Mouse (Mus musculus): ENCODE measurements around the gene Anxa8. TPM values are rescaled to one million over a fixed set of nuclear protein-coding genes. Genes with fewer than 3 reads are reported as not detected.

Gene Anxa8
- 0.14 TPM in 1 of 2 replicates, not detected in the other for polyA plus RNA-seq (2015; fragmentation: Nextera tagmentation; extraction: Ambion mirVana)

DNA sequence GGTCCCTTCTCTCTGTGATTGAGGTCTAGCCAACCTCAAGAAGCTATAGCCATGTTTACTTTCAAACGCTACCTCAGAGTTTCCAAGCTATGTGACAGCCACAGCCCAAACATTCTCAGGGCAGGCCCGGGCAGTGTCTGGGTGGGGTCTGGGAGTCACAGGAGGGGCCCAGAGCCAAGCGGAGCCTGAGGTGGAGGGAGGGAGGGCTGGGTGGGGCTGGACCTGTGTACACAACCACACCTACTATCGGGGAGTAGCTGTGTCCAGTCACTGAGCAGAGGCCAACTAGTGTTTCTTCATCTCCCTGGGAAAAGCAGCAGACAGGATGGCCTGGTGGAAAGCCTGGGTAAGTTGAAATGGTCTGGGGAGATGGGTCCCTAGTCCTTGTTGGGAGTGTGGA lies at the start of gene Anxa8:
Anxa8 (plus strand) TSS at position 251 of the 400 bp plus-strand sequence.
- Histone ChIP-seq H3K9ac (no peak within 1 kb of the TSS), H3K27me3 (no peaks in the 10 kb centered on the region), H3K27ac (no peak within 1 kb of the TSS), H3K9me3 (no peaks in the 10 kb centered on the region), H3K36me3 (no peaks in the 10 kb centered on the region), H3K4me2 (no peak within 1 kb of the TSS), H3K4me3 (no peak within 1 kb of the TSS), H3K4me1 (replicated peaks) (no peaks in the 10 kb centered on the region)
- no peak for ATAC-seq (ENCODE audit: low FRiP score)
- 68% methylated on average over 4 of the region's 4 CpGs for WGBS

DNA sequence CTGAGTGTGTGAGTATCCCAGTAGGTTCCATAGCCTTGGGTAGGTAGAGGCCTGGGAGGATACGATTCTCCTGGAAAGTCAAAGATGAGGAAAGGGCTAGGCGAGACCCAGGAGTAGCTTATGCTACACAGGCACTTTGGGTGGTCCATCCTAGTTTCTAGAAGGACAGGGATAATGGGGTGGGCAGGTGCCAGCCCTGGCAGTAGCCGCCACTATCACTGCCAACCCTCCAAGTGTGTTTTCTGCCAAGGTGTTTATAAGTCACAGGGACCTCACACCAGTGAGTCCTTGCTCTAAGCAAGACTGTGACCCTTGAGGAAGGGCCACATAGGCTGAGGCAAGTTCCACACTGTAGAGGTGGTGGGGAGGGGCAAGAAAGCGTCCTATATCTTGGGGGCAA lies 44.5 kb upstream of the Anxa8 start:
- H3K27me3 ChIP-seq = no peaks in the 10 kb centered on the region
- H3K36me3 ChIP-seq = no peaks in the 10 kb centered on the region
- no peak overlapping the region for H3K27ac ChIP-seq
- no peaks in the 10 kb centered on the region for H3K9me3 ChIP-seq
- H3K4me2 ChIP-seq = no peak overlapping the region
- H3K4me1 ChIP-seq (replicated peaks) = no peaks in the 10 kb centered on the region
- 81% methylated on average over 4 of the region's 4 CpGs for WGBS
- H3K4me3 ChIP-seq = no peak overlapping the region
- no peak overlapping the region for H3K9ac ChIP-seq
- ATAC-seq (ENCODE audit: low FRiP score) = no peak

DNA sequence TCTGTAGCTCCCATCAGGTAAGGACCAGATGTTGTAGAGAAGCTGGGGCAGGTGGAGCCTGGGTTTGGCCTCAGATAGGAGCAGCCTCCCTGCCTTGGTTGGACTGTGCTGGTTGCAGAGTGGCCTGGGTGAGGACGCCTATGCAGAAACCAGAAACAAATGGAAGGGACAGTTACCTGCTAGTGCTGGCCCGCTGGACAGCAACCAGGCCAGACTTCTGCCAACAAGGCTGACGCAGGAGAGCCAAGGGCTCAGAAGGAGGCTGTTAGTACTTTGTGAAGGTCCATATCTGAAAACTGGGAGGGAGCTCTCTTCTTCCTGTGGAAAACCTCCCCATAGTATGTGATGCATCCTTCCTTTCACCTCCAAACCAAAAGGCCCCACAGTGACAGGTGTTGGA lies 42.4 kb upstream of the Anxa8 start:
- no peak overlapping the region for H3K4me3 ChIP-seq
- no peaks in the 10 kb centered on the region for H3K27me3 ChIP-seq
- ATAC-seq (ENCODE audit: low FRiP score) = no peak
- WGBS = 78% methylated on average over 3 of the region's 3 CpGs
- no peaks in the 10 kb centered on the region for H3K9me3 ChIP-seq
- H3K9ac ChIP-seq = no peak overlapping the region
- H3K27ac ChIP-seq = no peak overlapping the region
- H3K4me1 ChIP-seq (replicated peaks) = no peaks in the 10 kb centered on the region
- no peak overlapping the region for H3K4me2 ChIP-seq
- no peaks in the 10 kb centered on the region for H3K36me3 ChIP-seq

DNA sequence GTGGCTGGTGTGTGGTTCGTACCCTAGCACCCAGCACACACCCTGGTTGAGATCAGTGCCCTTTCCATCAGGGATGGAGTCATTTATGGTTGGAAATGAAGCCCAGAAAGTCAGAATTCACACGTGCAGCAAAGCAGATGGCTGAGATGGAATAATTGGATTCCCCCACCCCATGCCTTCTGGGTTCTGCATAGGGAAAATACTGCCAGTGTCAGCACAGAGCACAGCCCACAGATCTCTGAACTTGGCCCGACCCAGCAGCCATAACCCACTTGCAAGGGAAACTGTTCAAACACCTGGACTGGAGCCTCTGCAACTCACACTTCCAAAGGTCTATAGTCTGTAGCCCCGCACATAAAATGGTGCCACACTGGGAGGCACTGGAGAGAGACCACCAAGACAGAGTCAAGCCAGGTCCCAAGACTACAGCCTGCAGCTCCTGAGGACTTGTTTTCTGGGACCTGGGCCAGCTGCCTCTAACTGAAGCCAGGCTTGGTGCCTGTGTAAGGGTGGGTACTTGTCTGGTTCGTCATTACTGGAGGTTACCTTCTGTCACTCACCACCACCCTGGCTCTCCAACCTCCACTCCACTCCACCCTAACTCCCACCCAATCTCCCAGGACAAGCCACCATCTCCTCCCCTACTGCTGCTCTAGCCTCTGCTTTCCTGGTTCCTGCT lies 35.5 kb upstream of the Anxa8 start:
- H3K36me3 ChIP-seq = no peaks in the 10 kb centered on the region
- H3K9me3 ChIP-seq = no peaks in the 10 kb centered on the region
- no peaks in the 10 kb centered on the region for H3K4me1 ChIP-seq (replicated peaks)
- H3K4me3 ChIP-seq = no peak overlapping the region
- H3K4me2 ChIP-seq = no peak overlapping the region
- no peak overlapping the region for H3K9ac ChIP-seq
- no peaks in the 10 kb centered on the region for H3K27me3 ChIP-seq
- no peak for ATAC-seq (ENCODE audit: low FRiP score)
- no peak overlapping the region for H3K27ac ChIP-seq
- WGBS = 82% methylated on average over 5 of the region's 5 CpGs

DNA sequence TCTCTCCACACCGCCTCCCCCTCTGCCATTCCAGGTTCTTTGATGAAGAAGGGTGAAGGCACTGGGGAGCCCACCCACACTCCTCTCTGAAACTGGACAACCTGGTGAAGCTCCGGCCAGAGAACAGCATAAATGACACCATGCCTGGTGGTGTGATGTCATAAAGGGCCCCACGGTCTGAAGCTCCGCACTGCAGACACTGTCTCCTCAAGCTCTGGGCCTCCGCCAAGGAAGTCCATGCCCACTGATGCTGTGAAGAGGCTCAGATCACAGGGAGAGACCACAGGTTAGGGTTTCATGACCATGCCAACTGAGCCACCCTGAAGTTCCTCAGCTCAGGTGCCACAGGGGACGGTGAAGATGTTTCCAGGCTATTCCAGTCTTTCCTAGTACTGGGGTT lies 33.3 kb upstream of the Anxa8 start, which contains the start of gene Antxrl:
Antxrl (plus strand) TSS at position 192 of the 400 bp plus-strand sequence.
- 95% methylated on average over 6 of the region's 6 CpGs for WGBS
- no peak within 1 kb of the TSS for H3K4me3 ChIP-seq

DNA sequence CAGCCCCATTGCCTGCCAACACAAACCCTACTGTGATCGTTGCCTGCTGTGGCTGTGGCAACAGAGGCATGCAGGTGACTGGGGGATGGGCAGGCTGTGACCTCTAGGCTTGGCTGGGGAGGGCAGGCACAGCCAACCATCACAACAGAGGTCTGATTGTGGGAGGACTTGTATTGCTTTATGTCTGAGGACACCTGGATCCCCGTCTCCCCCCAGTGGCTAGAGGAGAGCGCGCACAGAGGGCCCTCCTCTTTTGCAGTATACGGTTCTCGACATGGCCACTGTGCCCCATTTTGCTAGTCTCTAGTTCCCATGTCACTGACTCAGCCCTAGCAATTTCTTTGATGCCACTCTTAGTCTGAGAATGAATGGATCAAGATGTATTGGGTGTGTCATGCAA lies 14.1 kb upstream of the Anxa8 start:
- ATAC-seq (ENCODE audit: low FRiP score) = no peak
- H3K4me1 ChIP-seq (replicated peaks) = no peaks in the 10 kb centered on the region
- H3K9me3 ChIP-seq = no peaks in the 10 kb centered on the region
- H3K4me2 ChIP-seq = no peak overlapping the region
- 74% methylated on average over 6 of the region's 6 CpGs for WGBS
- H3K36me3 ChIP-seq = no peaks in the 10 kb centered on the region
- H3K27me3 ChIP-seq = no peaks in the 10 kb centered on the region
- no peak overlapping the region for H3K9ac ChIP-seq
- H3K27ac ChIP-seq = no peak overlapping the region
- no peak overlapping the region for H3K4me3 ChIP-seq

More for the DNA sequence above, 33.3 kb upstream of the Anxa8 start, which contains the start of gene Antxrl:
- Histone ChIP-seq H3K4me1 (replicated peaks) (no peaks in the 10 kb centered on the region), H3K27me3 (no peaks in the 10 kb centered on the region), H3K9me3 (no peaks in the 10 kb centered on the region), H3K9ac (no peak within 1 kb of the TSS), H3K36me3 (no peaks in the 10 kb centered on the region), H3K27ac (no peak within 1 kb of the TSS), H3K4me2 (no peak within 1 kb of the TSS)
- no peak for ATAC-seq (ENCODE audit: low FRiP score)

DNA sequence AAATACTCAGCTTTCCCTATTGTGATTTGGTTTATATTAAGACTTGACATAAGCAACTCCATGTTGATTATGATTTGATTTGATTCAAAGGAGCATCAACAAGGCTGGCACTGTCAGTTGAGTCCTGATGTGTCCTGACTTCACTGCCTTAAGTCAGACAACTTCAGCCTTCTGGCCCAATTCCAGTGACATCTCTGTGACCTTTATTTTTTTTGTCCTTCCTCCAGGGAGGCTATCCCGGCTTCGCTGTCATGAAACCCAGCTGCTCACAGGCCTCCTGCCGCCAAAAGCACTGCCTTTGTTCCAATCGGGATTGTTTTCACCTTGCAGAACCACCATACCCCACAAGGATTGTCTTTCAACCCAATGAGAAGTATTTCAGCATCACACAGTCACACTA lies 10.4 kb upstream of the Anxa8 start:
- Histone ChIP-seq H3K4me2 (no peak overlapping the region), H3K36me3 (no peaks in the 10 kb centered on the region), H3K27me3 (no peaks in the 10 kb centered on the region), H3K4me1 (replicated peaks) (no peaks in the 10 kb centered on the region), H3K9me3 (no peaks in the 10 kb centered on the region), H3K4me3 (no peak overlapping the region), H3K9ac (no peak overlapping the region), H3K27ac (no peak overlapping the region)
- no peak for ATAC-seq (ENCODE audit: low FRiP score)
- WGBS = 20% methylated on average over 4 of the region's 4 CpGs

DNA sequence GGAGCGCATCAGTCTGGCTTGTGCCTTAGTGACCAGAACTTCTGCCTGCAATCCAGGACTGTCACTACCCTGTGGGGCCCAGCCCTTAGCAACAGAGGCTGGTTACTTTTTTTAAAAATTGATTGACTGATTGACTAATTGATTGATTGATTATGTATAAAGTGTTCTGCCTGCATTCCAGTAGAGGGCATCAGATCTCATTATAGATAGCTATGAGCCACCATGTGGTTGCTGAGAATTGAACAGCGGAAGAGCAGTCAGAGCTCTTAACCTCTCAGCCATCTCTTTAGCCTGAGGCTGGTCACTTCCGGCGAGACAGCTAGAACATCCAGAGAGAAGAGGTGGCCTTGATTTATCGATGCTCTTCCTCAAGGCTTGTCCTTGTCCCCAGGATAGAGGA lies 8.6 kb upstream of the Anxa8 start:
- H3K9me3 ChIP-seq = no peaks in the 10 kb centered on the region
- WGBS = 57% methylated on average over 5 of the region's 5 CpGs
- no peak overlapping the region for H3K4me3 ChIP-seq
- no peak overlapping the region for H3K9ac ChIP-seq
- no peak overlapping the region for H3K27ac ChIP-seq
- no peak overlapping the region for H3K4me2 ChIP-seq
- no peaks in the 10 kb centered on the region for H3K36me3 ChIP-seq
- no peaks in the 10 kb centered on the region for H3K27me3 ChIP-seq
- no peak for ATAC-seq (ENCODE audit: low FRiP score)
- H3K4me1 ChIP-seq (replicated peaks) = 0 out of 2 replicates have a peak, but pooled peaks cover 3% of the 10 kb centered on the region

DNA sequence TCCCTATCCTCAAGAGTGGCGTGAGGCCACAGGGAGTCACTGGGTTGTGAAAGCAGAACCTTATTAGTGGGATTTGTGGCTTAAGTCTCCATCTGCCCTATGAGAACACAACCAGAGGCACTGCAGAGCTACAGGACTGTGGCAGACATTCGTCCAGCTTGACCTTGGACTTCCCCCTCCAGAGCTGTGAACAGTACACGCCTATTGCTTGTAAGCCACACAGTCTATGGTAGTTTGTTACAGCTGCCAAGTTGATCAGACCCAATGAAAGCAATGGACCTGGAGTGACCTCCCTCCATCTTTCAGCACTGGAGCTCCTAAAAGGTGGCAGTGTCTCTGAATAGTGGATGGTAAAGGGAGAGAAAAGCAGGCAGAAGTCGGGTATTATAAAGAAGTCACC lies 7.5 kb upstream of the Anxa8 start:
- 0 out of 2 replicates have a peak, but pooled peaks cover 3% of the 10 kb centered on the region for H3K4me1 ChIP-seq (replicated peaks)
- no peak overlapping the region for H3K4me2 ChIP-seq
- no peak overlapping the region for H3K4me3 ChIP-seq
- WGBS = 76% methylated on average over 4 of the region's 4 CpGs
- no peaks in the 10 kb centered on the region for H3K27me3 ChIP-seq
- no peaks in the 10 kb centered on the region for H3K9me3 ChIP-seq
- H3K36me3 ChIP-seq = no peaks in the 10 kb centered on the region
- ATAC-seq (ENCODE audit: low FRiP score) = no peak
- H3K27ac ChIP-seq = no peak overlapping the region
- H3K9ac ChIP-seq = no peak overlapping the region

DNA sequence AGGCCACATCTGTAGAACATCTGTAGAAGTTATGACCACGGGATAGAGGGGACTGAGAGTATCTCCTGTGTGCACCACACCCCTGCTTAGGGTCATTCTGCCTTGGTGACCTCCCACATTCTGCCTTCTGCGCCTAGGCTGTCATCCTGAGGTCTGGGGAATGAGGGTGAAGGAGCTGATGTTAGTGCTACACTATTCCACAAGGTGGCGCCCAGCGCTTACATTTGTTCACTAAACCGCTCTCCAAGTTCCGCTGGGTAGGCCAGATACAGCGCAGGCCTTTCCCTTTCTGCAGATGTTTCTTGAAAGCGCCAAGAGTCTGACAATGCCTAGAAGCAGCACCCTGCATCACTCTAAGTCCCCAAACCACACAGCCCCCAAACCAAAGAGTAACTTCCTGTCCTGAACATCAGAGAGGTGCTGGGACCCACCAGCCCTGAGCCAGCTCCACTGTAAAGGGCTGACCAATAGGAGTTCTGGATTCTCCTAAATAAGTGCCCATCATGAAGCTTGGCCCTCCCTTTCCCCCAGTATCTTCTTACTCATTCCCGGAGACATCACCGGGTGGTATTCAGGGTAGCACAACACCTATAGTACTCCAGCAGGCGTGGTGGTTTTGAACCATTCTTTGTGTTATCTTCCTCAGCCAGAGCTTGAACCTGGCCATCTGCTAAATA lies 5.3 kb upstream of the Anxa8 start:
- H3K4me3 ChIP-seq = no peak overlapping the region
- H3K4me1 ChIP-seq (replicated peaks) = 0 out of 2 replicates have a peak, but pooled peaks cover 3% of the 10 kb centered on the region
- WGBS = 11% methylated on average over 11 of the region's 11 CpGs
- peak; percentile 79 for ATAC-seq (ENCODE audit: low FRiP score)
- no peaks in the 10 kb centered on the region for H3K9me3 ChIP-seq
- no peak overlapping the region for H3K27ac ChIP-seq
- H3K4me2 ChIP-seq = no peak overlapping the region
- H3K9ac ChIP-seq = no peak overlapping the region
- no peaks in the 10 kb centered on the region for H3K27me3 ChIP-seq
- H3K36me3 ChIP-seq = no peaks in the 10 kb centered on the region

DNA sequence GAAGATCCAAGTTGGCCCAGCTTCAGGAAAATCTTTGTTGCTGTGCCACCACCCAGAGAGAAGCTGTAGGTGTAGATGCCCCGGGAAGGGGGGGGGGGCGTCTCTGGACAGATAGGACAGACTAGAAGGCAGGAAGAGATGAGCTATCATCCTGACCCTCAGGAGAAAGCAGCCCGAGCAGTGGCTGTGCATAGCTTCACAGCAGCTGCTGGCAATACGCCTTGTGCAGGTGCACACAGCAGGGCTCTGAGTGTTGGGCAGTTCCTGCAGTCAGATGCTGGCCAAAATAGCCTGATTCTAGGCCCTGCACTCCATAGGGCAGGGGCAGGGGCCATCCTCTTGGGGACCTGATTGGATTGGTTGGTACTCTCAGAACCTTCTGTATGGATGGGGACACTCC lies 1.0 kb downstream of the Anxa8 start:
- Histone ChIP-seq H3K4me3 (no peak overlapping the region), H3K27ac (no peak overlapping the region), H3K27me3 (no peaks in the 10 kb centered on the region), H3K36me3 (no peaks in the 10 kb centered on the region), H3K9me3 (no peaks in the 10 kb centered on the region), H3K4me1 (replicated peaks) (no peaks in the 10 kb centered on the region), H3K9ac (no peak overlapping the region), H3K4me2 (no peak overlapping the region)
- WGBS = 74% methylated on average over 4 of the region's 4 CpGs
- no peak for ATAC-seq (ENCODE audit: low FRiP score)

DNA sequence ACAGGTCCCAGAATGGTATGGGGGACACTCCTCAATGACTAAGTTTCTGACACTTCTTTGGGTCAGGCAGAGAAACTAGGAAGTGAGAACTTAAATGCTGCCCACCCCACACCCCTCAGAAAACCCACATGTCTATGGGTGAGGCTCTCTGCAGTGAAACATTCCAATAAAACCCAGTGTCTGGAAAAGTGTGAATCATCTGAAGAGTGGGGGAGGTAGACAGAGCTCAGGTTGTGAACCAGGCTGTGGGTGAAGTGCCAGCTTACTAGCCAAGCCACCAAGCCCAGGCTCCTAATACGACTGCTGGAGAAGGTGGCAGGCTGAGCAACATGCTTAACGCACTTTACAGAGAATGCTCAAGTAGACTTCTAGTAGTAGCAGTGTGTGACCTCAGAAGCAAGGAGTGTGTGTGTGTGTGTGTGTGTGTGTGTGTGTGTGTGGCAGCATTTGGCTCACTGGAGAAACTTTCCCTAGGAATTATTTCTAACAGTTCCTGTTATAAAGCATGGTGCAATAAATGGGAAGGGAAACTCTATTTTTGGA lies 2.1 kb downstream of the Anxa8 start:
- 89% methylated on average over 2 of the region's 2 CpGs for WGBS
- Histone ChIP-seq H3K4me2 (no peak overlapping the region), H3K9me3 (no peaks in the 10 kb centered on the region), H3K4me1 (replicated peaks) (no peaks in the 10 kb centered on the region), H3K27me3 (no peaks in the 10 kb centered on the region), H3K36me3 (no peaks in the 10 kb centered on the region), H3K27ac (no peak overlapping the region), H3K9ac (no peak overlapping the region), H3K4me3 (no peak overlapping the region)
- no peak for ATAC-seq (ENCODE audit: low FRiP score)

DNA sequence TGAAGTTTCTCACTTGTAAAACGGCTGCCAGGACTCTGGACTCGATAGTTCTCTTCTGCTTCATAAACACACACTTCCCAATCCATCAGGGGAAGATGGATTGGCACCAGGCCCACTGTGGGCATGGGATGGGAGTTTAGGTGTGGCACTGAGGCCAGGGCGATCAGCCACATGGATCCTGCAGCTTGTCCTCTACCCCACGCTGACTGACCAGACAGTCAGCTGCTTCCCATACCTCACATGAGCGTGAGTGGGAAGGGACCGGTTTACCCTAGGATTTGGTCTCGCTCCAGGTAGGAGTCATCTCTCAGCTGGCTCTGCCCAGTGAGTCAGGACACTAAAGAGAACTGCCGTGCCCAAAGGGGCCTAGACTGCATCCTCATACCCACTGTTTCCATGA lies 4.0 kb downstream of the Anxa8 start:
- Histone ChIP-seq H3K9ac (no peak overlapping the region), H3K36me3 (no peaks in the 10 kb centered on the region), H3K4me2 (no peak overlapping the region), H3K4me1 (replicated peaks) (no peaks in the 10 kb centered on the region), H3K27ac (no peak overlapping the region), H3K27me3 (no peaks in the 10 kb centered on the region), H3K4me3 (no peak overlapping the region), H3K9me3 (no peaks in the 10 kb centered on the region)
- WGBS = 92% methylated on average over 8 of the region's 8 CpGs
- no peak for ATAC-seq (ENCODE audit: low FRiP score)

All from hindbrain, embryonic 13.5 days (tissue).